Mouse (Mus musculus): ENCODE data around the gene Tmem164. TPM values are rescaled to one million over a fixed set of nuclear protein-coding genes. Genes with fewer than 3 reads are reported as not detected.
A peak's percentile ranks its signal among the peaks of the same experiment; 100 is the strongest.

Gene Tmem164
- total and polyA plus RNA-seq, 2 experiments from 2014 or later = 15.8 to 38.2 TPM

GRCm38 (mm10) chrX:142760415-142760814, 79.2 kb downstream of the Tmem164 start:
- no peak for DNase-seq (ENCODE audit: low spot score)
- no peaks in the 10 kb centered on the region for H3K36me3 ChIP-seq (ENCODE audit: insufficient read depth, low read length)
- no peak overlapping the region for H3K9ac ChIP-seq (replicated peaks; ENCODE audit: low read length, poor library complexity, severe bottlenecking)
- no peak overlapping the region for H3K4me2 ChIP-seq (ENCODE audit: low read depth, low read length, poor library complexity, severe bottlenecking)
- no peaks in the 10 kb centered on the region for H3K4me1 ChIP-seq (ENCODE audit: insufficient read depth, low read length)
- no peak for TF ChIP-seq CTCF (IDR thresholded peaks at IDR 0.05)
- no peaks in the 10 kb centered on the region; the same call in 1 of the 2 replicates for H3K27me3 ChIP-seq (ENCODE audit: insufficient read depth, low read length)
- H3K27ac ChIP-seq (ENCODE audit: low read depth, low read length) = no peak overlapping the region
- ATAC-seq (ENCODE audit: low FRiP score) = no peak
- 68% methylated on average over 6 of the region's 6 CpGs for WGBS
- H3K4me3 ChIP-seq (ENCODE audit: low read depth, low read length) = no peak overlapping the region
- H3K9me3 ChIP-seq (ENCODE audit: low read length) = no peaks in the 10 kb centered on the region

GRCm38 (mm10) chrX:142763337-142763736, 82.1 kb downstream of the Tmem164 start:
- no peak overlapping the region for H3K4me2 ChIP-seq (ENCODE audit: low read depth, low read length, poor library complexity, severe bottlenecking)
- H3K27ac ChIP-seq (ENCODE audit: low read depth, low read length) = no peak overlapping the region
- no peaks in the 10 kb centered on the region for H3K4me1 ChIP-seq (ENCODE audit: insufficient read depth, low read length)
- WGBS = 80% methylated on average over 7 of the region's 7 CpGs
- no peak overlapping the region for H3K9ac ChIP-seq (replicated peaks; ENCODE audit: low read length, poor library complexity, severe bottlenecking)
- no peak overlapping the region for H3K4me3 ChIP-seq (ENCODE audit: low read depth, low read length)
- ATAC-seq (ENCODE audit: low FRiP score) = no peak
- H3K36me3 ChIP-seq (ENCODE audit: insufficient read depth, low read length) = no peaks in the 10 kb centered on the region
- no peaks in the 10 kb centered on the region; the same call in 1 of the 2 replicates for H3K27me3 ChIP-seq (ENCODE audit: insufficient read depth, low read length)
- TF ChIP-seq CTCF (IDR thresholded peaks at IDR 0.05) = no peak
- DNase-seq (ENCODE audit: low spot score) = no peak
- H3K9me3 ChIP-seq (ENCODE audit: low read length) = no peaks in the 10 kb centered on the region

- H3K4me1 ChIP-seq (ENCODE audit: insufficient read depth, low read length) = no peaks in the 10 kb centered on the region
- no peak overlapping the region for H3K27ac ChIP-seq (ENCODE audit: low read depth, low read length)
- ATAC-seq (ENCODE audit: low FRiP score) = no peak
- no peak for TF ChIP-seq CTCF (IDR thresholded peaks at IDR 0.05)
- peak; percentile 21 for DNase-seq (ENCODE audit: low spot score)
- H3K36me3 ChIP-seq (ENCODE audit: insufficient read depth, low read length) = no peaks in the 10 kb centered on the region
- no peaks in the 10 kb centered on the region for H3K27me3 ChIP-seq (ENCODE audit: insufficient read depth, low read length)
- no peak overlapping the region for H3K4me2 ChIP-seq (ENCODE audit: low read depth, low read length, poor library complexity, severe bottlenecking)
- no peak overlapping the region for H3K9ac ChIP-seq (replicated peaks; ENCODE audit: low read length, poor library complexity, severe bottlenecking)
- no peaks in the 10 kb centered on the region for H3K9me3 ChIP-seq (ENCODE audit: low read length)
- WGBS = 82% methylated on average over 6 of the region's 6 CpGs
- no peak overlapping the region for H3K4me3 ChIP-seq (ENCODE audit: low read depth, low read length)
These were observed 88.5 kb downstream of the Tmem164 start for GRCm38 (mm10) chrX:142769698-142770097.

- Histone ChIP-seq H3K27me3 (ENCODE audit: insufficient read depth, low read length) (no peaks in the 10 kb centered on the region), H3K4me3 (ENCODE audit: low read depth, low read length) (no peak overlapping the region), H3K36me3 (ENCODE audit: insufficient read depth, low read length) (no peaks in the 10 kb centered on the region), H3K4me1 (ENCODE audit: insufficient read depth, low read length) (no peaks in the 10 kb centered on the region), H3K27ac (ENCODE audit: low read depth, low read length) (no peak overlapping the region), H3K4me2 (ENCODE audit: low read depth, low read length, poor library complexity, severe bottlenecking) (no peak overlapping the region), H3K9me3 (ENCODE audit: low read length) (no peaks in the 10 kb centered on the region), H3K9ac (replicated peaks; ENCODE audit: low read length, poor library complexity, severe bottlenecking) (no peak overlapping the region)
- no peak for TF ChIP-seq CTCF (IDR thresholded peaks at IDR 0.05)
- 90% methylated on average over 4 of the region's 4 CpGs for WGBS
- no peak for DNase-seq (ENCODE audit: low spot score)
- no peak for ATAC-seq (ENCODE audit: low FRiP score)
These were observed 92.5 kb downstream of the Tmem164 start for GRCm38 (mm10) chrX:142773658-142774057.

GRCm38 (mm10) chrX:142776131-142776530, 94.9 kb downstream of the Tmem164 start:
- DNase-seq (ENCODE audit: low spot score) (no peak), ATAC-seq (ENCODE audit: low FRiP score) (no peak)
- TF ChIP-seq CTCF (IDR thresholded peaks at IDR 0.05) = no peak
- no peaks in the 10 kb centered on the region for H3K4me1 ChIP-seq (ENCODE audit: insufficient read depth, low read length)
- 55% methylated on average over 4 of the region's 4 CpGs for WGBS
- no peak overlapping the region for H3K9ac ChIP-seq (replicated peaks; ENCODE audit: low read length, poor library complexity, severe bottlenecking)
- no peak overlapping the region for H3K27ac ChIP-seq (ENCODE audit: low read depth, low read length)
- no peaks in the 10 kb centered on the region for H3K36me3 ChIP-seq (ENCODE audit: insufficient read depth, low read length)
- no peaks in the 10 kb centered on the region for H3K27me3 ChIP-seq (ENCODE audit: insufficient read depth, low read length)
- no peak overlapping the region for H3K4me2 ChIP-seq (ENCODE audit: low read depth, low read length, poor library complexity, severe bottlenecking)
- no peaks in the 10 kb centered on the region for H3K9me3 ChIP-seq (ENCODE audit: low read length)
- no peak overlapping the region for H3K4me3 ChIP-seq (ENCODE audit: low read depth, low read length)

- no peak for TF ChIP-seq CTCF (IDR thresholded peaks at IDR 0.05)
- Histone ChIP-seq H3K9ac (replicated peaks; ENCODE audit: low read length, poor library complexity, severe bottlenecking) (no peak overlapping the region), H3K27me3 (ENCODE audit: insufficient read depth, low read length) (no peaks in the 10 kb centered on the region), H3K27ac (ENCODE audit: low read depth, low read length) (no peak overlapping the region), H3K9me3 (ENCODE audit: low read length) (no peaks in the 10 kb centered on the region), H3K36me3 (ENCODE audit: insufficient read depth, low read length) (no peaks in the 10 kb centered on the region), H3K4me2 (ENCODE audit: low read depth, low read length, poor library complexity, severe bottlenecking) (no peak overlapping the region), H3K4me3 (ENCODE audit: low read depth, low read length) (no peak overlapping the region), H3K4me1 (ENCODE audit: insufficient read depth, low read length) (no peaks in the 10 kb centered on the region)
- WGBS = 55% methylated on average over 6 of the region's 6 CpGs
- DNase-seq (ENCODE audit: low spot score) (no peak), ATAC-seq (ENCODE audit: low FRiP score) (no peak)
These were observed 97.4 kb downstream of the Tmem164 start for GRCm38 (mm10) chrX:142778638-142779037.

Measured in midbrain, postnatal 0 days (tissue).